Mouse (Mus musculus) CH12.LX (cell line): Measurements from ENCODE around the gene Dedd.

Experiments
- CHD1 ChIP-seq: IDR thresholded peaks from 2 replicates; pipeline ENCODE4 v1.6.1; 2012; ENCODE audit warnings: low read depth, low read length, improper control_type of control experiment, inconsistent platforms
- CHD2 ChIP-seq: IDR thresholded peaks from 2 replicates; pipeline ENCODE4 v1.6.1; 2011; ENCODE audit warnings: low read length, improper control_type of control experiment
- CTCF ChIP-seq, 2 experiments: IDR thresholded peaks in 1 of 2; conservative IDR thresholded peaks in 1 of 2; 2 replicates each; pipeline ENCODE4 v1.5.1; 2011 to 2012; ENCODE audit warnings: low read depth in 2 of 2, low read length in 2 of 2, improper control_type of control experiment in 1 of 2, inconsistent platforms in 1 of 2, mild to moderate bottlenecking in 1 of 2, moderate library complexity in 1 of 2
- EP300 ChIP-seq: IDR thresholded peaks from 2 replicates; pipeline ENCODE4 v1.6.1; 2011; ENCODE audit warnings: low read length, improper control_type of control experiment
- HCFC1 ChIP-seq: IDR thresholded peaks from 2 replicates; pipeline ENCODE4 v1.6.1; 2012; ENCODE audit warnings: low read depth, mild to moderate bottlenecking, inconsistent platforms, low read length, improper control_type of control experiment
- IRF4 ChIP-seq: IDR thresholded peaks from 2 replicates; pipeline ENCODE4 v1.6.1; 2014; ENCODE audit warnings: low read depth, mild to moderate bottlenecking, inconsistent platforms, low read length, improper control_type of control experiment
- MAX ChIP-seq: IDR thresholded peaks from 2 replicates; pipeline ENCODE4 v1.6.1; 2011; ENCODE audit warnings: low read length, improper control_type of control experiment
- MAZ ChIP-seq: IDR thresholded peaks from 2 replicates; pipeline ENCODE4 v1.6.1; 2012; ENCODE audit warnings: low read depth, mild to moderate bottlenecking, inconsistent platforms, low read length, improper control_type of control experiment, moderate library complexity
- POLR2A ChIP-seq: IDR thresholded peaks from 2 replicates; pipeline ENCODE4 v1.6.1; 2011; ENCODE audit warnings: low read depth, mild to moderate bottlenecking, improper control_type of control experiment, low read length
- RAD21 ChIP-seq: IDR thresholded peaks from 2 replicates; pipeline ENCODE4 v1.6.1; 2011; ENCODE audit warnings: low read depth, mild to moderate bottlenecking, low read length, improper control_type of control experiment, moderate library complexity
- RCOR1 ChIP-seq: conservative IDR thresholded peaks from 2 replicates; pipeline ENCODE4 v1.6.1; 2012; ENCODE audit warnings: low read depth, mild to moderate bottlenecking, inconsistent platforms, low read length, improper control_type of control experiment
- TBP ChIP-seq: conservative IDR thresholded peaks from 2 replicates; pipeline ENCODE4 v1.6.1; 2011; ENCODE audit warnings: low read depth, low read length, improper control_type of control experiment

DNA sequence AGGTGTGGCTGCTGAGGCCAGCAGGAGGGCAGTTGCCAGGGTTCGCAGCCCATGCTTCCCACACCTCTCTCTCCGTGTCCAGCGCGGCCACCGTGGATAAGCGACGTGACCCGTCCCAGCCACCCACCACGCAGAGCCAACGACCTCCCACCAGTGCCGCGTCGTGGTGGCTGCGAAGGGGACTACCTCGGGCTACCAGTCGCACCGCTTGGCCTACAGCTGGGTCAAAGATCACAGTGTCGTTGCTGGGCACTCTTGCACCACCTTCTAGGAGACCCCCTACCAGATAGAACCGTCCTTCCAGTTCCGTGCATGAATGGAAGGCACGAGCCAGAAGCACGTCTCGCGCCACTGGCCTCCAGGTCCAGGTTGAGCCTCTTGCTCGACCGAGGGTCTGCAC lies 31.3 kb downstream of the Dedd start:
- TF ChIP-seq CHD2 (no peak), MAX (no peak), CTCF (conservative IDR thresholded peaks at IDR 0.05 in 1 of 2, IDR thresholded peaks at IDR 0.05 in 1 of 2; ENCODE audit: low read depth in 2 of 2, low read length in 2 of 2) (no peak), POLR2A (no peak), RCOR1 (no peak), MAZ (no peak), RAD21 (no peak), IRF4 (no peak), HCFC1 (no peak), CHD1 (no peak), TBP (no peak), EP300 (no peak)
